Mouse (Mus musculus): ENCODE results near the gene Dusp10. TPM values are rescaled to one million over a fixed set of nuclear protein-coding genes. Genes with fewer than 3 reads are reported as not detected.

Dusp10 gene
- polyA plus RNA-seq, 1 experiment from 2014 or later, result 6.5 TPM

DNA sequence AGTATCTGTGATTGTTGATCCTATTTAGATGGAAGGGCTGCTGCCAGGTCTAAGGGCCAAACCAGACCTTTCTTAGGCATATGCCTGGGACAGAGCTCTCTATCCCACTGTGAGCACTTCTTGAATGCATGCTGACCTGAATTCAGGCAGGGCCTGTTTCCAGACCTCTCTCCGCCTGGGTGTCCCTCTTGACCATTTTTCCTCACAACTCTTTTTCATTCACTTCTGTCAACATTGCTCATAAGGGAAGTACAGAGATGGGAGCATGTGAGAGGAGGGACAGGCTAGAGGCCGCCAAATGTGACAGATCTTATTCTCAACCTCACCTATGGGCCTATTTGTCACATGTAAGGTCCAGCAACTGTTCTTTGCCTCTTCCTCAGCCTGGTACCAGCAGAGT is 41.1 kb downstream of the Dusp10 start:
- Histone ChIP-seq H3K9ac (ENCODE audit: low read depth, low read length) (no peak overlapping the region), H3K4me2 (replicated peaks; ENCODE audit: low read depth) (no peak overlapping the region), H3K27me3 (replicated peaks; ENCODE audit: control insufficient read depth, insufficient read depth, low read length) (no peaks in the 10 kb centered on the region), H3K36me3 (ENCODE audit: control insufficient read depth, insufficient read depth) (no peaks in the 10 kb centered on the region), H3K27ac (ENCODE audit: low read depth, low read length) (no peak overlapping the region), H3K4me1 (replicated peaks; ENCODE audit: control insufficient read depth, insufficient read depth, low read length) (peaks cover 5% of the 10 kb centered on the region; the same call in 1 of the 2 replicates), H3K9me3 (ENCODE audit: control insufficient read depth) (no peaks in the 10 kb centered on the region), H3K4me3 (ENCODE audit: low read depth, low read length) (no peak overlapping the region)
- ATAC-seq, result no peak
- 90% methylated on average over 2 of the region's 2 CpGs for WGBS
- TF ChIP-seq CTCF (IDR thresholded peaks at IDR 0.05; ENCODE audit: low read depth), result no peak

DNA sequence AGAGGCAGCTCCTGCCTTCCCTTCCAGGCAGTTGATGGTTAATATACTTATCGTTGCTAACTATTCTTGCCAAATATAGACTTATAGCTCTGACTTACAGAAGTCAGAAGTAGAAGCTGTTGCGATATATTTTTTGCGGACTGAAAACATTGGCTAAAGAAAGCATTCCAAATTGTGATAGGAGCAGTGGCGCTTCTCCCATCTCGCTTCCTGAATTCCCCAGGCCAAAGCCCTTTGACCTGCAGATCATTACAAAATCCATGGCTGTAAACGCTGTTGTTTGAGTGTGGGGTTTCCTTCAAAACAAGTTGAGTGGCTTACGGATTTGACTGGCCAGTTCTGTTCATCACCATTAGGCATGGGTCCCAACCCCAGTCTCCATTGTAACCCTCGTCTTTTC is 45.1 kb downstream of the Dusp10 start:
- no peak for TF ChIP-seq CTCF (IDR thresholded peaks at IDR 0.05; ENCODE audit: low read depth)
- WGBS, result 61% methylated on average over 8 of the region's 8 CpGs
- Histone ChIP-seq H3K4me2 (replicated peaks; ENCODE audit: low read depth) (no peak overlapping the region), H3K27ac (ENCODE audit: low read depth, low read length) (no peak overlapping the region), H3K9ac (ENCODE audit: low read depth, low read length) (no peak overlapping the region), H3K9me3 (ENCODE audit: control insufficient read depth) (no peaks in the 10 kb centered on the region), H3K36me3 (ENCODE audit: control insufficient read depth, insufficient read depth) (no peaks in the 10 kb centered on the region), H3K4me3 (ENCODE audit: low read depth, low read length) (no peak overlapping the region), H3K27me3 (replicated peaks; ENCODE audit: control insufficient read depth, insufficient read depth, low read length) (no peaks in the 10 kb centered on the region), H3K4me1 (replicated peaks; ENCODE audit: control insufficient read depth, insufficient read depth, low read length) (no peaks in the 10 kb centered on the region)
- ATAC-seq, result no peak

- Histone ChIP-seq H3K27me3 (replicated peaks; ENCODE audit: control insufficient read depth, insufficient read depth, low read length) (no peaks in the 10 kb centered on the region), H3K4me2 (replicated peaks; ENCODE audit: low read depth) (no peak overlapping the region), H3K9ac (ENCODE audit: low read depth, low read length) (no peak overlapping the region), H3K9me3 (ENCODE audit: control insufficient read depth) (no peaks in the 10 kb centered on the region), H3K36me3 (ENCODE audit: control insufficient read depth, insufficient read depth) (no peaks in the 10 kb centered on the region), H3K4me3 (ENCODE audit: low read depth, low read length) (no peak overlapping the region), H3K4me1 (replicated peaks; ENCODE audit: control insufficient read depth, insufficient read depth, low read length) (no peaks in the 10 kb centered on the region), H3K27ac (ENCODE audit: low read depth, low read length) (0 out of 2 replicates have a peak overlapping the region, but pooled peaks have one; percentile 28)
- no peak for ATAC-seq
- 85% methylated on average over 3 of the region's 3 CpGs for WGBS
- no peak for TF ChIP-seq CTCF (IDR thresholded peaks at IDR 0.05; ENCODE audit: low read depth)
Measured at GRCm38 (mm10) chr1:184059814-184060213, 46.7 kb downstream of the Dusp10 start.

GRCm38 (mm10) chr1:184060381-184060780 is 47.3 kb downstream of the Dusp10 start:
- Histone ChIP-seq H3K9ac (ENCODE audit: low read depth, low read length) (no peak overlapping the region), H3K4me1 (replicated peaks; ENCODE audit: control insufficient read depth, insufficient read depth, low read length) (no peaks in the 10 kb centered on the region), H3K4me3 (ENCODE audit: low read depth, low read length) (no peak overlapping the region), H3K27me3 (replicated peaks; ENCODE audit: control insufficient read depth, insufficient read depth, low read length) (no peaks in the 10 kb centered on the region), H3K36me3 (ENCODE audit: control insufficient read depth, insufficient read depth) (no peaks in the 10 kb centered on the region), H3K27ac (ENCODE audit: low read depth, low read length) (0 out of 2 replicates have a peak overlapping the region, but pooled peaks have one; percentile 28), H3K4me2 (replicated peaks; ENCODE audit: low read depth) (no peak overlapping the region), H3K9me3 (ENCODE audit: control insufficient read depth) (no peaks in the 10 kb centered on the region)
- ATAC-seq, result peak; percentile 63
- no peak for TF ChIP-seq CTCF (IDR thresholded peaks at IDR 0.05; ENCODE audit: low read depth)
- WGBS, result 44% methylated on average over 9 of the region's 9 CpGs

- no peaks in the 10 kb centered on the region for H3K27me3 ChIP-seq (replicated peaks; ENCODE audit: control insufficient read depth, insufficient read depth, low read length)
- no peak overlapping the region for H3K4me3 ChIP-seq (ENCODE audit: low read depth, low read length)
- no peak for TF ChIP-seq CTCF (IDR thresholded peaks at IDR 0.05; ENCODE audit: low read depth)
- no peak overlapping the region for H3K27ac ChIP-seq (ENCODE audit: low read depth, low read length)
- no peaks in the 10 kb centered on the region for H3K9me3 ChIP-seq (ENCODE audit: control insufficient read depth)
- H3K4me2 ChIP-seq (replicated peaks; ENCODE audit: low read depth), result no peak overlapping the region
- no peak overlapping the region for H3K9ac ChIP-seq (ENCODE audit: low read depth, low read length)
- ATAC-seq, result no peak
- no peaks in the 10 kb centered on the region for H3K4me1 ChIP-seq (replicated peaks; ENCODE audit: control insufficient read depth, insufficient read depth, low read length)
- H3K36me3 ChIP-seq (ENCODE audit: control insufficient read depth, insufficient read depth), result no peaks in the 10 kb centered on the region
- WGBS, result 56% methylated on average over 4 of the region's 4 CpGs
Measured at GRCm38 (mm10) chr1:184060828-184061734, 48.0 kb downstream of the Dusp10 start.

DNA sequence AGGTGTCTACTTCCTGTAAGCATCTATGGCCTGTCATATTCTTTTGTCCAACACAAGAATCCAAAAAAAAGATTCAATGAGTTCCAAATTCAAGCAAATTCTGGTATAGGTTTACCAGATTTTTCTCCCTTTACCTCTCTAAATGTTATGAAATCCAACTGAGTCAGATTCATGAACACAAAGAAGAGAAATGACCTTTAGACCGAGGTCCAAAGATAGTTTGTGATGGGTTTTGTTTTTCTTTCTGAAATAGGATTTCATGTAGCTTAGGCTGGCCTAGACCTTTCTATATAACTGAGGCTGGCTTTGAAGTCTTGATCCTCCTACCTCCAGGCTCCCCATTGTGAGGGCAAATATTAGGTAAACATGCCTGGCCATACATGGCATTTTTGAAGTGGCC is 48.8 kb downstream of the Dusp10 start:
- no peak for TF ChIP-seq CTCF (IDR thresholded peaks at IDR 0.05; ENCODE audit: low read depth)
- Histone ChIP-seq H3K4me1 (replicated peaks; ENCODE audit: control insufficient read depth, insufficient read depth, low read length) (no peaks in the 10 kb centered on the region), H3K4me2 (replicated peaks; ENCODE audit: low read depth) (no peak overlapping the region), H3K9ac (ENCODE audit: low read depth, low read length) (no peak overlapping the region), H3K36me3 (ENCODE audit: control insufficient read depth, insufficient read depth) (no peaks in the 10 kb centered on the region), H3K9me3 (ENCODE audit: control insufficient read depth) (no peaks in the 10 kb centered on the region), H3K27me3 (replicated peaks; ENCODE audit: control insufficient read depth, insufficient read depth, low read length) (no peaks in the 10 kb centered on the region), H3K27ac (ENCODE audit: low read depth, low read length) (no peak overlapping the region), H3K4me3 (ENCODE audit: low read depth, low read length) (no peak overlapping the region)
- ATAC-seq, result no peak
- 68% methylated on average over 1 of the region's 1 CpGs for WGBS
